Mouse (Mus musculus) megakaryocyte progenitor cell, adult 5-6 weeks (primary cell): Measurements from ENCODE around the gene Daam1. TPM values are rescaled to one million over a fixed set of nuclear protein-coding genes. Genes with fewer than 3 reads are reported as not detected.

Experiments used
- ATAC-seq: replicated peaks from 2 replicates; pipeline ENCODE4 v1.8.0; 2016; ENCODE audit warnings: mild to moderate bottlenecking, moderate TSS enrichment, inconsistent platforms; ENCODE audit not compliant: poor library complexity
- total RNA-seq, 2 experiments: library from RNA; stranded (forward) in 1 of 2; stranded (reverse) in 1 of 2; fragments of 157-497, 149-512 nt in 1 of 2; fragments of 200-1000 nt in 1 of 2; gene quantifications; 2 replicates each; pipeline versions ENCODE4 v1.2.3 to v1.2.4; 2015 to 2017

Gene Daam1
- total RNA-seq, 2 experiments from 2014 or later, result 17.5 to 17.9 TPM

DNA sequence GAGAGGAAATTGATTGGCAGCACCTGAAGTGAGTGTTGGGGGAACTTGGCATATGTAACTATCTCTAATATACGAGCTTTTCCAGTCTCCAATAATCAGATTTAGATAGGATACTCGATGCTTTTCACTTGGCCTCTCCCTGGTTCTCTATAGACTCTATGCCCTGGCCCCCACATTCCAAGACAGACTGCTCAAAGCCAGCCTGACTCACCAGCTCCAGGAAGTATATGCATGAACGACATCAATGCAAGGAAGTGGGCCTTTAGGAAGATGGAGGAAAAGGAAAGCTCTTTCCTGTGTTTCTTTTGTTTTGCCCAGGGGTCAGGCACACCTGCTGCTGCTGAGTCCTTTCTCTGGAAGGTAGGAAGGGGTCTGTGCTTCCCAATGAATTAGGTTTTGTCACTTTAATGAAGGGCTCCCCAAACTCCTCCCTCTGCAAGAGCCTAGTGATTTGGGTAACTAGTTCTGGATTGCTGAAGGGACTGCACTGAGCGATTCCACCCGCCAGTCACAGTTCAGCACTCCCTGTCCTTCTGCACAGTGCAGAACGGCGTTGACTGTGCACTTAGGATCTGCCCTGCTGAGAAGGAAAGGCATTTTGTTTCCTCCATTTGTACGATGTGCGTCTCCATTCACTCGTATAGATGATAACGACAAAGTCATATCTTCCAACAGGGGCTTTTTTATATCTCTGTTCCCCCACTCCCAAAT, 95.3 kb downstream of the Daam1 start:
- no peak for ATAC-seq

DNA sequence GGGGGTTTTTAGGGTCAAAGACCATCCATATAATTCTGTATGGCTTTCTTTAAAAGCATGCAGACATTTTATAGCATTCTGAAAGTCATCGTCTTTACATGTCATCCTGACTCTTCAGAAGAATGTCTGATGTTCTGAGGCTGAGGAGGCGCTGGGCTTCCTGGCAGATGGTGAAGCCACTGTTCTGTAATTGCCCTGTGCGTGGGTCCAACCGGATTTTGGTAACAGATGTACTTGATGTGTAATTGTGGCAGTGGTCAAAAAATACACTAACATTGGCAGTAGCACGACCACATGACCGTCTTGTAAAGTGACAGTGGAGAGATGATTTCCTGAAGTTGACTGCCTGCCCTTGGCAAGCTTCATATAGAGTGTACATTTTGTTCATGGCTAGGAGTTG, 97.2 kb downstream of the Daam1 start:
- ATAC-seq, result no peak

DNA sequence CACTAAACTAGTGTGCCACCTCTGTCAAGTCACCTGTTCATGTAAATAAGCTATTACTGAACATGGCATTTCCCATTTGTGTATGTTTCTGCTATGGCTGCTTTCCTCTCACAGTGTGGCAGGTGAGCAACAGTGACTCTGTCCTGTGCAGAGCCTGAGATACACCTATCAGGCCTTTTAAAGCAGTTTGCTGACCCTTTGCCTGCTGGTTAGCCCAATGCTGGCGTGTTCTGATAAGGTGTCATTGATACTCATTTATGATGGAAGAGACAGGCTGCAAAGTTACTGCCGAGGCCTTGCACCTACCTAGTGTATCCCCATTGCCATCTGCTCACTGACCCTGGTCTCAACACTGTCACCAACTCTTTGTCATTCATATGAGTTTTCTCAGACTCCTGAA, 99.0 kb downstream of the Daam1 start:
- ATAC-seq, result no peak

DNA sequence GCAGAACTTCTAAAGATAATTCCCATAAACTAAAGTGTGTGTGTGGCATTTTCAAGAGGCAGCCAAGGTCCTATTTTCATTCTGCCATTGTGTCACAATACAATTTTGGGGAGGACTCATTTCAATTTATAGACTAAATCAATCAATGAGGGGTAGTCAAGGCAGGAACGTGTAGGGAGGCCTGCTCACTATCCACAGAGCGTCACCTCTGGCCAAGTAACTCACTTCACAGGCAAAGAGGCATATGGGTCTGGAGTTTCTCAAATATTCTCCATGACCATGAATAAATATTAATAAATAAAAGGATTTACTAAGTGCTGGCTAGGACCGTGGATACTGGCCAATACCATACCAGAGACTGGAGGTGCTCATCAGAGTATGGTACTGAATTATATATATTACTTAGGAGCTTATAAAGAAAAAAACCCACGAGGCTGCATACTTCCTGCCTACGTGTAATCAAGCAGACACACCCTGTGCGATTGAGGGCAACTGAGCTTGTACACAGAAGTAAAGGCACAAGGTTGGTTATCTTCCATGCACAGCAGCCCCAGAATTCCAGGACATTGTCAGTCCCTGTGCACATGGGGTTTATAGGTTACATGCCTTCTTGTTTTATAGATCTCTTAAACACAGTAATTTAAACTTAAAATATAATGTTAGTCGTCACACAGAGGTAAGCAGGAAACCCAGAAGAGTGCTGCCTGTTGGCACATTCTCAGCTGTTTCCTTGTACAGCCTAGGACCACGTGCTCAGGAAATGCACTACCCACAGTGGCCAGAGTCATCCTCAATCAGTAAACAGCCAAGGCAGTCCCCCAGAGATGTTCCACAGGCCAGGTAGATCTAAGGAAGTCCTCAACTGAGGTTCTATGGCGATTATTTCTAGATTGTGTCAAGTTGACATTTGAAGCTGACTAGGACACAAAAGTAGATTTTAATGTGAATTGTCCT, 101.8 kb downstream of the Daam1 start:
- ATAC-seq, result peak; percentile 85

DNA sequence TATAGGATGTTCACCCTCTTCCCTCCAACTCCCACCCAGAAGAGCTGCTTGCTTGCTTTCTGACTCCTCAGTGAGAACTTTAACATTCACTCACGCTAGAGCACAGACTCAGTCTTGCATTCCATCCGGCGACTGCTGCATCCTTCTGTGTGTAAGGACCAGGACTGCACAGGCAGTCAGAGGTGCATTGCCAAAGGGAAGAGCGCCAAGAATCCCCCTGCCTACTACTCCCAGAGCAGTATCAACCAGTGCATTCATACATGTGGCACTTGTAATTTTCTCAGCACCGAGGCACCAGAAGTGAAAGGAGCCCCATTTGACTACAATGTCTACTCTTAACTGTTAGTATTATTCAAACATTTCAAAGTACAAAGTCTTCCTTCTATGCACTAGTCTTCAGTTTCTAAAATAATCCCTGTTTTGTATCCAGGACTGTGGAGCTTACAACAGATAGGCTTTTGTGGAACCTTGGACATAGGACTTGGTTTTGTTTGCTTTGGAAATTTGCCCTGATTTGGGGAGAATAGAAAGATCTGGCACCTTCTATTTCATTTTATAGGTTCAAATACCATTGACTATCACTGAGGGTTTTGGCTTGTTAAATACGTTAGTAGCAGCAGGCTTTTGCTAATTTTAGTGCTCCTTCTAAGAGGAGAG, 103.2 kb downstream of the Daam1 start:
- no peak for ATAC-seq

DNA sequence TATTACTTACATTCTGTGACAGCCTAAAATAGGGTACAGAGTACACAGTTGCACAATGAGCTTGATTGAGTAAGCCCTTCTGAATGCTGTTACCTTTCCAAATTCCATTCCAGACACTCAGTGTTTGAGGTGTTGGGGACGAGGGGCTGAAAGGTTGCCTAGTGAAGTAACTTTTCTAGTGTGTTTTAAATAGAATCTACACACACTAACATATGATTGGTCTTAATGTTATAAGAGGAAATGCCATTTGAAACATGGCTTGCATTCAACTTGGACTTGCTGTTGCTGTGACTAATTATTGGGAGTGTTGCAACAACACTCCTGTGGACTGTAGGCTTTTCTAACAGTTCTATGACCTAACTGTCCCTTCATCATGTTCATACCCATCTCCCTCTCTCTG, 105.8 kb downstream of the Daam1 start:
- ATAC-seq, result peak; percentile 49

DNA sequence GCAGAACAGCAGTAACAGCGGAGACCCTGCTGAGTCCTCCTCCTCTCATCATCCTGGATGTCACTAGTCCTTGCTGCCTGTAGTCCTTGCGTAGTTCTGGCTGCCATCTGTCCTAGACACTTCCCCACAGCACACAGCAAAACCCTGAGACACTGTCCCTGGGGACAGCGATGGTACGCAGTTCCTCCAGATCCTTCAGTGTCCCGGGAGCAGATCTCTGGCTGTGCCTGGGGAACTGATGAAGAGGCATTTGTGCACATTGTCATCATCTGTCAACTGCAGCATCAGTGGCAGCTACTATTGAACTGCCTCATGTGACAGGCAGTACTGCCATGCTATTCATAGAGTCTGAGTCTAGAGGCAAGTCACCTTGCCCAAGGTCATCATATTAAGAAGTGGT, 107.6 kb downstream of the Daam1 start:
- ATAC-seq, result no peak

DNA sequence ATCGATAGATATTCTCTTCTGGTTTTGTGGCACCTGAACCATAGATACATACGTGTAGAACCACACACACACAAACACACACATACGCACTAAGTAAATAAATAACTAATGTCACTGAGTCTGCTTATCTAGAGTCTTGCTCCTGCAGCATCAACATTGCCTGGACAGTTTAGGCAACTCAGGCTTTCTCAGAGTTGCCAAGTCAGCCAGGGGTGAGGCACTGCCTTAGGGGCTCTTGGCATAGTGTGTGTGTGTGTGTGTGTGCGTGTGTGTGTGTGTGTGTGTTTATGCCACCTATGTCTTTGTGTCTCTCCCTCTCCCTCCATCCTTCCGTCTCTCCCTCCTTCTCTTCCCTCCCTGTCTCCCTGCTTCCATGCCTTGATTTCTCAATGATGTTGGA, 110.4 kb downstream of the Daam1 start:
- no peak for ATAC-seq

DNA sequence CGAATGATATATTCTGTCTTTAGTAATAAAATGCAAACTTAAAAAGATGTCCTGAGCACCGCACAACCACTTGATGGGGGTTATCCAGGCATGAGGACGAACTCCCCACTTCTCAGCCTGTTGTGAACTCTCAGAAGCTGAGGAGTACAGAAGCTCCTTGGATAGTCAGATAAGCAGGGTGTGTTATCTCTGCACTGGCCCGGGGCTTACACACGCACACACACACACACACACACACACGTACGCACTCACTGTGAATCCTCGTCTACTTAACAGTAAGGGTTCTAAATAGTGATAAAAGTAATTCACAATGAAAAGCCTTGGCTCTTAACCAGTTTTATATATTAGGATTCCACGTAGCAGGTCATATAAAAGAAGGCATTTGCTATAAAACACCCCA, 112.2 kb downstream of the Daam1 start:
- peak; percentile 59 for ATAC-seq

DNA sequence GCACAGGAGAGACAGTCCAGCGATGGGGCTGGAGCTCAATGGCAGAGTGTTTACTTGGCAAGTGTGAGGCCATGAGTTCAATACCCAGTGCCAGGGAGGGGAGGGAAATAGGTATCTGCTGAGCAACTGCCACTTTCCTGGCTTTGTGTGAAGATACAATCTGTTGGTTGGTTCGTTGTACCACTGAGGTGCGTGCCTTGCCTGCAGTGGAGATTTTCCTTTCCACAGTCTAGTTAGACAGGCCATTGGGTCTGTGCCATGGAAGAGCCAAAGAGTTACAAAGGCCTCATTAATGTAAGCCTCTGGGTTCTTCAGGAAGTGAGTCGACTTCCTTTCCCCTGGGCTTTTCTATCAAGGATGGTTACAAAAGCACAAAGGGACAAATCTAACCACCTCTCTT, 112.8 kb downstream of the Daam1 start:
- ATAC-seq, result peak; percentile 29; the same call in 1 of the 2 replicates

DNA sequence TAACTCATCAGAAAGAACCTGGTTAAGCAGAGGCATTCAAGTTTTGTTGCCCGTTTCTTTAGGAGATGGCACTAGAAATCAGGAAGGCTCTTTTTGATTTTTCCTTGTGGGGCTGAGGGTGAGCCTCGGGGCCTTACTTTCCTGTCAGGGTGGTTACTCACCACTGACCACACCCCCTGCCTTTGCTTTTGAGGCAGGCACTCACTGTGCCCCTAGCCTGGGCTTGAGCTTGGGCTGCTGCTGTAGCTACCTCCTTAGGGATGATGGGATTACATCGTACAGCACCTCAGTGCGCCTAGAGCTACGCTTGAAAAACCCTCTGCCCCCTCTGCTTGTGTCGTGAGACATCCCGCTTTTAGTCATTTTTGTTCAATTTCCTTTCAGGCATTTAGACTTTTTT, 115.0 kb downstream of the Daam1 start:
- ATAC-seq, result no peak

DNA sequence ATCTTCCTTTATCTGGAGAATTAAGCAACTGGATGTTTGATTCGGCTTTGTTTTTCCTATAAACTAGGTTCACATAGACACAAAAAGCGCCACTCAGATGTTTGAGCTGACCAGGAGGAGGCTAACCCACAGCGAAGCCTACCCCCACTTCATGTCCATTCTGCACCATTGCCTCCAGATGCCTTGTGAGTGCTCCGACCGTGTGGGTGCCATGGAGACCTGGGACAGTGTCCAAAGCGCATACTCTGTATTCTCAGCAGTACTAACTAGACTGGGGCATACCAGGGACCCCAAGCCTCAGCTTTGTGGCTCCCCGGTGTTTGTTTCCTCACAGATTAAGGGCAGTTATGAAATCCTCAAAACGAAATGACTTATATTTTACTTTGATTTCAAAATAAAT, 115.6 kb downstream of the Daam1 start:
- no peak for ATAC-seq

DNA sequence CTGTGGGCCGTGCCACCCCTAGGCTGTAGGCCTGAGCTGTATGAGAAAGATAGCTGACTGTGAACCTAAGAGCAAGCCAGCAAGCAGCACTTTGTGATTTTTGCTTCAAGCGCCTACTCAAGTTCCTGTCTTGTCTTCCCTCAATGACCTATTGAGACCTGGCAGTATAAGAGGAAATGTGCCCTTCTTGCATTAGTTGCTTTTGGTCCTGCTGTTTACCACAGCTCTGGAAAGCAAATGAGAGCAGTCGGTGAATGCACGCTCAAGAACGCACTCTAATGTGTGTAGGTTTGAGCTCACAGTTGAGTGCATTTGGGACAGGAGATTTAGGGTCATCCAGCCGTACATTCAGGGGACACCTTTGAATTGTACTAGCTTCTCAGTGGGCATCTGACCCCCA, 118.1 kb downstream of the Daam1 start:
- no peak for ATAC-seq

DNA sequence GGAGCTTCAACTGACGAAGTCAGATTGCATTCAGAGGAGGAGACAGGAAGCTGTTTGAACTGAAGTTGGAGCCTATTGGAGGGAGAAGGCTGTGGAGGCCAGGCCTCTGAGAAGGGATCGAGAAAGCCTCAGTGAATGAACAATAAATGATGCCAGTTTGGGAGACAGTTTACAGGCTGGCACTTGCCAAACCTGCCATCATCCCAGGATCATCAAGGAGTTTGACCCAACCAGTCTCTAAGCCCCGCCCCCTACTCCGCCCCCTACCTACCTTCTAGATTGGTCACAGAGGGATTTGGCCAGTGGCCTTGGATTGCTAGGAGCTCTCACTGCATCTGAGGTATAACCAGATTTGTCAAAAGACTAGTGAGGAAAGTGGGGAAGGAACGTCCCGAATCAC, 118.7 kb downstream of the Daam1 start:
- ATAC-seq, result no peak

DNA sequence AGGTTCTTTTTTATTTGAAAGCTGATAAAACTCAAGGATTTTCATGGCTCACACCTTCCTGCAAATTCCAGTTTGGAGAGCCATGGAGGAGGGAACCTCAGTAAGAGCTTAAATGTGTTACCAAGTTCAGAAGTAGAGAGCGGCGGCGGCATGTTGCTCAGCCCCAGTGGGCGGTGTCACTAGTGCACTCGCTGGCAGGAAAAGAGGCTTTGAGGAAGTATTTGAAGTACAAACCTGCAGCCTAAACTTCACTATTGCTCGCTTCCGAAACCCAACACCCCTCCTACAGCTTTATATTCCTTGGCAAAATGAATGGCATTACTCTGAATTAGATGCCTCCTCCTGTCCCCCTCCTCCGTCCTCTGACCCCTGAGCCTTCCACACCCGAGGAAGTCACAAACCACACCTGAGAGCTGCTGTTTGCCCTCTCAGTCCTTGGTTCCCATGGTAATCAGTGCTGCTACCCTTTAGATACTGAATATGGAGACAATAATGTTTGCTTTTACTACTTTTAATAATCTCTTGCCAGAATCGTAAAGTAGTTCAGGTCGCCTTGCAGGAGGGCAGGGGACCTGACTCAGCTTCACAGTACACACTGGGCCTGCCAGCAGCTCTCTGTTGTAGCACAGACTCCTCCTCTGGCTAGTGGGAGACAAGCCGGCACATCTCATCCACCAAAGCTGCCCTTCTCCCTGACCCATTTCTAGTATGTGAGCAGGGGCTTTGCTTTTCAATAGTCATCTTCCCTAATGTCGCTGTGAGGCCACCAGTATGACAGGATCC, 119.4 kb downstream of the Daam1 start:
- ATAC-seq, result peak; percentile 69

DNA sequence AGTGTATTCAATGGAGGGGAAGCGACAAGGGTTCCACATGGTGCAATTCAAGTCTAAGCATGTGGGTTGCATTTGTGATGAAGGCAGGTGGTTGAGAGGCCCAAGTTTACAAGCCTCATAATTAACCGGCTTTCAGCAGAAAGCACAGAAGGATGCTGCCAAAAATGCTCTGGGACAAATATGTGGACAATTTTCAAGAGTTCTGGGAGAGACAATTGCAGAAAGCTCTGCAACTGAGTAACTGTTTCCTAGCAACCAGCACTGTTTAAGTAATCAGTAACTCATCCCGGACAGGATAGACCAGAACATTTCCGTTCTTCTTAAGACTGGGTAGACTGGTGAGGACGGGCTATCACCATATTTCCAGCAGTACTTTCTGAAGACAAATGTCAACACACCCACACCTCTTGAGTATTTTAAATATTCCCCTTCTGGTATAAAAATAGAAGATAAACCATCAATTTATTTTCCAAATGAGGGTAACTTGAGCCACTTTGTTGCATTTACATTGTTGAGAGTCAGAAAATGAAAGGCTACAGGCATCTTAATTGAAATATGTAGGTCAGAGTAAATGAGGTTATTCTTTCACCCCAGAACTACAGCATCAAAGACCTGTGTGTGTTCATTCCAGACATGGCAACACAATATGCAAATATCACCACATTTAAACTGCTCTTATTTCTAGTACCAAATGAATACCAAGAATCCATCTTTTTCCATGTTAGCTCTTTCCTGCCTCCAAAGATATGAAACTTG, 123.5 kb downstream of the Daam1 start:
- no peak for ATAC-seq

DNA sequence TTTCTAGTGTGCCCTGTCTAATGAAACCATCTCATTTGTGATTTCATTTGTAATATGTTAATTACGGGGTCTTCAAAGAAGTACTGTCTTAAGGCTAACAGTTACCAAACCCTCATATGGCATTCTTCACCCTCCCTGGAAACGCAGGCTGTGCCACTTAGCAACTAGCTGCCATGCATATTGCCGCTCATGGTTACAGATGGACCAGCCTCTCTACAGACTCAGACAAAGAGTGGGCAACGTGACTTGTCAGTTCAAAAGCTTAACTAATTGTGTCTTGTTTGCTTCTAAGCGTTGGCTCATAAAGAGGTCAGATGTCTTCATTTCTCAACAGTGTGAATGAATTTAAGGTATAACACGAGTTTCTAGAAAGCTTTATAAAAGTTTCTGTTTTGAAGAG, 126.1 kb downstream of the Daam1 start:
- ATAC-seq, result no peak

DNA sequence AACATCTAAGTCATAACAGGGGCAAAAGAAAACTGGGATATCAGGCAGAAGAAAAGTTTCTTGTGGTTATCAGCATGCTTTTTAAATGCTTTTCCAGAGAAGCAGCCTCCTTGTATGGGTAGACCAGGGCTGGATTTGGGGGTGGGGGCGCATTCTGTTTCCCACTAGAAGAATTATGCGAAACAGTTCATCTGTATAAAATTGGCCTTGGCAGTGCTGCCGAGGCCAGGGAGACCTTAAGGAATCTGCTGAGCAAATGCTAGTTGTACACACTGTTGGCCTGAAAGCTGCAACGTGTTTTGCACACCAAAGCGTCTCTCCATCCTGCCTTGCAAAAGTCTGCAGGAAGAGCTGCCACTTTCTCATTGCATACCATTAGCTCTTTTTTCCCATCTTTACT, 126.6 kb downstream of the Daam1 start:
- no peak for ATAC-seq

DNA sequence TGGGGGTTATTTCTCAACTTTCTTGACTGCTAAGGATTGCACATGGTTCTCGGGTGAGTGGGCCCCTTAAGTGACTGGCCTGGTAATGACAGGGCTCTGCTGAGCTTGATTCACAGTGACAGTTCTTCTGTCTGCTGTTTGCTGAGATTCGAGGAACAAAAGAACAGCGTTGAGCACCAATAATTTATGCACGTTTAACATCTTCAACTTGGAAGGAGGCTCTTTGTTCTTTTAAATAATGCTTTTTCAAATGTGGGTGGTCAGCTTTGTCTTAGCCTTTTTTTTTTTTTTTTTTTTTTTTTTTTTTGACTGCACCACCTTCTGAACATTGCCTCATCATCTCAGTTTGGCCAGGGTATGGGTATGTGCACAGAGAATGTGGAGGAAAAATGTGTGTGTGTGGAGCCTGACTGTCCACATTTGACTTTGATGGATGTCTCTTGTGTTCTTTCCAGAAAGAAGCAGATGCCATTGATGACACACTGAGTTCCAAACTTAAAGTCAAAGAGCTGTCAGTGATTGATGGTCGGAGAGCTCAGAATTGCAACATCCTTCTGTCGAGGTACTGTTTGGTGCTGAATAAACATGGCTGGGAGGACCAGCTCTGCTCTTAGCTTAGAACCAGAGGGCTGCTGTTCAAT, 128.6 kb downstream of the Daam1 start:
- no peak for ATAC-seq

DNA sequence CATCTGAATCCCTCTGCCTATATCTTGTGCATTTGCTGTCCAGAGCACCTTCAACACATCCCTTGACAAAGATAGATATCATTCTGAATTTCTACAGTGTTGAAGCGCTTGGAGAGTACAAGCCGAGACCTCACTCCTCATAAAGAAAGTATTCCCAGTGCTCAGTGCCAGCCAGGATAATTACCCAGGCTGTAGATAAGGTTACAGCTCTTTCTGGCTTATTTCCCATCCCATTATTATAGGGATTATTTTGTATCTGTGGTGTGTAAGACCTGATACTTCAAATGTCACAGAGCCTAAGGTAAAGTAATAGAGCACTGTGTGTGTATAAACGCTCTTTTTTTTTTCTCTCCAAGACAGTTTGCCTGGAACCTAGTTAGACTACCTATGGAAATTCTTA, 130.8 kb downstream of the Daam1 start:
- no peak for ATAC-seq
